Mouse (Mus musculus): ENCODE measurements at regions not wholly inside any gene's neighbourhood (a gene's known extent, or its start where the extent isn't known, plus 50 kb on each side); places are given as distances from the start of the nearest gene placed in this dataset.

DNA sequence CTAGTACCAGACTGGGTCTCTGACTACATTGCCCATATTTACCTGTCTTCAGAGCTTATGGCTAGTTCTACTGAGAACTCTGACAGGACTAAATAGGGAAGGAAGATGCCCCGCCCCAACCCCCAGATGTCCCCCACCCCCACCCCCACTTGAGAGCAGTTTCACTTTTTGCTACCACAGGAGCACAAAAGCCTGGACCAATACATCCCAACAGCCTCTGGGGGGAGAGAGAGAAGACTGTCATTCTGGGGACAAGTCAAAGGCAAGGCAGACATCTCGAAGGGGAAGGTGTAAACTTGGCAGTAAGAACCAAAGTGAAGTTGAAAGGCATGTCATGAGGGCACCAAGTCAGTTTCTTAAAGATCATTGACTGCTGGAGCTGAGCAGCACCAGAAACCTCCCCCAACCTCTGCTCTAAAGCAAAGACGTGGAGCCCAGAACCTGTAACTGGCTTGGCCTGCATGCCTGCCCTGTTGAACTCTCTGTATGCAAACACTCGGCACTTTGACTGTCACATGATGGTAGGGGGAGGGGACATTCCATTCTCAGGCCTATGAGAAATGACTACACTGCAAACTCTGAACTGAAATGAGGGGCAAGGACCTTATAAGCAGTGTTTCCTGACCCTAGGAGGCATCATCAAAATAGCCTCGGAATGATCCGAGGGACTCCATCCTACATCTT lies 123.3 kb downstream of the Psat1 start:
- no peak for TF ChIP-seq EP300 (optimal IDR thresholded peaks at IDR 0.05)
- TF ChIP-seq CTCF (IDR thresholded peaks at IDR 0.05; ENCODE audit: low read depth), result no peak
- no peak for ATAC-seq (ENCODE audit: low FRiP score, low TSS enrichment)

GRCm38 (mm10) chr19:15820020-15820419 lies 127.1 kb downstream of the Psat1 start:
- no peaks in the 10 kb centered on the region for H3K9me3 ChIP-seq (ENCODE audit: control insufficient read depth, low read length)
- ATAC-seq (ENCODE audit: low FRiP score, low TSS enrichment) (no peak), DNase-seq (ENCODE audit: low spot score) (no peak)
- no peaks in the 10 kb centered on the region for H3K4me1 ChIP-seq (replicated peaks; ENCODE audit: control insufficient read depth, insufficient read depth)
- no peak overlapping the region for H3K27ac ChIP-seq (replicated peaks)
- H3K36me3 ChIP-seq (ENCODE audit: control insufficient read depth, insufficient read depth, low read length), result no peaks in the 10 kb centered on the region
- H3K4me2 ChIP-seq (replicated peaks; ENCODE audit: low read depth), result no peak overlapping the region
- H3K27me3 ChIP-seq (ENCODE audit: control insufficient read depth, insufficient read depth, low read length), result no peaks in the 10 kb centered on the region
- H3K4me3 ChIP-seq (ENCODE audit: low read depth, low read length), result no peak overlapping the region
- TF ChIP-seq EP300 (optimal IDR thresholded peaks at IDR 0.05) (no peak), CTCF (IDR thresholded peaks at IDR 0.05; ENCODE audit: low read depth) (no peak)
- WGBS, result 25% methylated on average over 7 of the region's 7 CpGs
- no peak overlapping the region for H3K9ac ChIP-seq (ENCODE audit: low read length)

More for the DNA sequence above, 123.3 kb downstream of the Psat1 start:
- DNase-seq (ENCODE audit: low spot score), result no peak
- Histone ChIP-seq H3K36me3 (ENCODE audit: control insufficient read depth, insufficient read depth, low read length) (no peaks in the 10 kb centered on the region), H3K9ac (ENCODE audit: low read length) (no peak overlapping the region), H3K9me3 (ENCODE audit: control insufficient read depth, low read length) (no peaks in the 10 kb centered on the region), H3K4me3 (ENCODE audit: low read depth, low read length) (no peak overlapping the region), H3K27me3 (ENCODE audit: control insufficient read depth, insufficient read depth, low read length) (no peaks in the 10 kb centered on the region), H3K4me2 (replicated peaks; ENCODE audit: low read depth) (no peak overlapping the region), H3K27ac (replicated peaks) (no peak overlapping the region), H3K4me1 (replicated peaks; ENCODE audit: control insufficient read depth, insufficient read depth) (no peaks in the 10 kb centered on the region)
- 54% methylated on average over 6 of the region's 6 CpGs for WGBS

GRCm38 (mm10) chr19:15815166-15815565 lies 132.0 kb downstream of the Psat1 start:
- Histone ChIP-seq H3K9me3 (ENCODE audit: control insufficient read depth, low read length) (no peaks in the 10 kb centered on the region), H3K36me3 (ENCODE audit: control insufficient read depth, insufficient read depth, low read length) (no peaks in the 10 kb centered on the region), H3K27ac (replicated peaks) (no peak overlapping the region), H3K4me1 (replicated peaks; ENCODE audit: control insufficient read depth, insufficient read depth) (no peaks in the 10 kb centered on the region), H3K4me2 (replicated peaks; ENCODE audit: low read depth) (no peak overlapping the region), H3K9ac (ENCODE audit: low read length) (no peak overlapping the region), H3K4me3 (ENCODE audit: low read depth, low read length) (no peak overlapping the region), H3K27me3 (ENCODE audit: control insufficient read depth, insufficient read depth, low read length) (no peaks in the 10 kb centered on the region)
- WGBS, result 69% methylated on average over 6 of the region's 6 CpGs
- TF ChIP-seq EP300 (optimal IDR thresholded peaks at IDR 0.05) (no peak), CTCF (IDR thresholded peaks at IDR 0.05; ENCODE audit: low read depth) (no peak)
- no peak for DNase-seq (ENCODE audit: low spot score)
- ATAC-seq (ENCODE audit: low FRiP score, low TSS enrichment), result no peak

GRCm38 (mm10) chr19:15809008-15809407 lies 138.1 kb downstream of the Psat1 start:
- Histone ChIP-seq H3K4me2 (replicated peaks; ENCODE audit: low read depth) (no peak overlapping the region), H3K4me1 (replicated peaks; ENCODE audit: control insufficient read depth, insufficient read depth) (no peaks in the 10 kb centered on the region), H3K4me3 (ENCODE audit: low read depth, low read length) (no peak overlapping the region), H3K36me3 (ENCODE audit: control insufficient read depth, insufficient read depth, low read length) (no peaks in the 10 kb centered on the region), H3K27me3 (ENCODE audit: control insufficient read depth, insufficient read depth, low read length) (no peaks in the 10 kb centered on the region), H3K9me3 (ENCODE audit: control insufficient read depth, low read length) (no peaks in the 10 kb centered on the region), H3K9ac (ENCODE audit: low read length) (no peak overlapping the region), H3K27ac (replicated peaks) (no peak overlapping the region)
- ATAC-seq (ENCODE audit: low FRiP score, low TSS enrichment), result no peak
- TF ChIP-seq EP300 (optimal IDR thresholded peaks at IDR 0.05) (no peak), CTCF (IDR thresholded peaks at IDR 0.05; ENCODE audit: low read depth) (no peak)
- no peak for DNase-seq (ENCODE audit: low spot score)
- WGBS, result 87% methylated on average over 5 of the region's 5 CpGs

- no peak overlapping the region for H3K4me2 ChIP-seq (replicated peaks; ENCODE audit: low read depth)
- no peaks in the 10 kb centered on the region for H3K9me3 ChIP-seq (ENCODE audit: control insufficient read depth, low read length)
- WGBS, result 70% methylated on average over 2 of the region's 2 CpGs
- no peaks in the 10 kb centered on the region for H3K36me3 ChIP-seq (ENCODE audit: control insufficient read depth, insufficient read depth, low read length)
- no peak for TF ChIP-seq CTCF (IDR thresholded peaks at IDR 0.05; ENCODE audit: low read depth)
- TF ChIP-seq EP300 (optimal IDR thresholded peaks at IDR 0.05), result no peak
- ATAC-seq (ENCODE audit: low FRiP score, low TSS enrichment) (no peak), DNase-seq (ENCODE audit: low spot score) (no peak)
- H3K27me3 ChIP-seq (ENCODE audit: control insufficient read depth, insufficient read depth, low read length), result no peaks in the 10 kb centered on the region
- H3K4me1 ChIP-seq (replicated peaks; ENCODE audit: control insufficient read depth, insufficient read depth), result no peaks in the 10 kb centered on the region
- no peak overlapping the region for H3K27ac ChIP-seq (replicated peaks)
- no peak overlapping the region for H3K9ac ChIP-seq (ENCODE audit: low read length)
- H3K4me3 ChIP-seq (ENCODE audit: low read depth, low read length), result no peak overlapping the region
These were observed 139.5 kb downstream of the Psat1 start for GRCm38 (mm10) chr19:15807681-15808080.

DNA sequence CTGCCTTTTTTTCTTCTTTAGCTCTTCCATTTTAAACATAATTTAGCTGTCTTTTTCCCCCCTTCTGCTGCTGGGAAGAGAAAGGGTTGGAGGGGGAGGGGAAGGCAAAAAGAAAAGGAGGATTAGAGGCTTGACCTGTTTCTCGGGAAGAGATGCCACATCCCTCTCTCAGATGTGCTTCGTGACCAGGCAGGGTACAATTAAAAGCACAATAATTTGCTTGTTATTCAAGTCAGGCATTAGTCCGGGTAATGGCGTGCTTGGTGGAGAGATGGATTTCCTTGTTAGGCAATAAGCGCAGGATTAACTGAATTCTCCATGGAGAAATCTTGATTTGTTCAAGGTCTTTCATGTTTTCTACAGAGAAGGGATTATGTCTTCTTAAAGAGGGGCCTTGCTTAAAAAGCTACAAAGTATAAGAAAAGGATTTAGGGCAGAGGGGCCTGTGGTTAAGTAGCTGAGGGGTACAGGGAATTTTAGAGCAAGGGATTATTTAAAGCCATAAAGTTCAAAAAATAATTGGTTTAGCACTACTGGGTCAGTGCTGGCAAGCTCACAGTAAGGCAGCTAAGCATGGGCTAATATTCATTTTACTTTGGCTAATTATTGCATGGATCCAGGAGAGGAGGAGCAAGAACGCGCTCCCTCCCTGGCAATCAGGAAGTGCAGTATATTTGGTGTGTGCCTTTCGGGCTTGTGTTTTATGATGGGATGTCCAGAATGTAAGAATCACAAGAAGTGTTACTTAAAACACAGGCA lies 143.8 kb downstream of the Psat1 start:
- no peak overlapping the region for H3K9ac ChIP-seq (ENCODE audit: low read length)
- no peaks in the 10 kb centered on the region; the same call in 1 of the 2 replicates for H3K27me3 ChIP-seq (ENCODE audit: control insufficient read depth, insufficient read depth, low read length)
- no peak overlapping the region for H3K27ac ChIP-seq (replicated peaks)
- TF ChIP-seq CTCF (IDR thresholded peaks at IDR 0.05; ENCODE audit: low read depth), result no peak
- no peak for TF ChIP-seq EP300 (optimal IDR thresholded peaks at IDR 0.05)
- H3K4me1 ChIP-seq (replicated peaks; ENCODE audit: control insufficient read depth, insufficient read depth), result no peaks in the 10 kb centered on the region
- no peaks in the 10 kb centered on the region for H3K36me3 ChIP-seq (ENCODE audit: control insufficient read depth, insufficient read depth, low read length)
- no peak overlapping the region for H3K4me3 ChIP-seq (ENCODE audit: low read depth, low read length)
- WGBS, result 61% methylated on average over 8 of the region's 8 CpGs
- no peaks in the 10 kb centered on the region for H3K9me3 ChIP-seq (ENCODE audit: control insufficient read depth, low read length)
- no peak overlapping the region for H3K4me2 ChIP-seq (replicated peaks; ENCODE audit: low read depth)
- ATAC-seq (ENCODE audit: low FRiP score, low TSS enrichment) (no peak), DNase-seq (ENCODE audit: low spot score) (no peak)

Measured in stomach, postnatal 0 days (tissue).